8 mouse cellular contexts compared by ENCODE assay signal in genomic region chr5:118562206-118562605, GRCm38 (mm10). TPM values are rescaled to one million over a fixed set of nuclear protein-coding genes. Genes with fewer than 3 reads are reported as not detected.
DNase-seq lines count a peak whose midpoint lies in the region; ATAC-seq and TF ChIP-seq lines count a peak whose summit lies in the region.
"Had no signal": no experiment of that assay in that cellular context is flagged by ENCODE, and none has a peak within 500 bp of the region (broad histone marks: within the 10 kb centered on the region; RNA-seq: fewer than 3 reads in every experiment).

No protein-coding gene starts in this region.

- H3K27me3 ChIP-seq in megakaryocyte, embryonic 14.5 days (replicated peaks): no peaks in the 10 kb centered on the region
- H3K27me3 ChIP-seq in forebrain, embryonic 14.5 days (replicated peaks; ENCODE audit: control insufficient read depth, insufficient read depth, low read length): no peaks in the 10 kb centered on the region
- H3K27me3 ChIP-seq in liver, embryonic 11.5 days (replicated peaks; ENCODE audit: control insufficient read depth, insufficient read depth, low read length): no peaks in the 10 kb centered on the region
- no peaks in the 10 kb centered on the region for H3K27me3 ChIP-seq in stomach, postnatal 0 days (ENCODE audit: control insufficient read depth, insufficient read depth, low read length)

- peak overlapping the region; percentile 91 for H3K9ac ChIP-seq in forebrain, embryonic 14.5 days (ENCODE audit: low read length)
- H3K9ac ChIP-seq in liver, embryonic 11.5 days (ENCODE audit: low read depth, low read length): no peak overlapping the region; the same call in 1 of the 2 replicates
- H3K9ac ChIP-seq in stomach, postnatal 0 days (ENCODE audit: low read length): no peak overlapping the region

- peak overlapping the region; percentile 96 for H3K4me3 ChIP-seq in megakaryocyte, embryonic 14.5 days (replicated peaks)
- H3K4me3 ChIP-seq in forebrain, embryonic 14.5 days (ENCODE audit: low read depth, low read length): peak overlapping the region; percentile 84
- H3K4me3 ChIP-seq in liver, embryonic 11.5 days (ENCODE audit: low read depth, low read length): peak overlapping the region; percentile 89
- peak overlapping the region; percentile 74; the same call in 1 of the 2 replicates for H3K4me3 ChIP-seq in stomach, postnatal 0 days (ENCODE audit: low read depth, low read length)

- no peak for TF ChIP-seq EP300 in stomach, postnatal 0 days (optimal IDR thresholded peaks at IDR 0.05)

- DNase-seq in forebrain, embryonic 14.5 days (ENCODE audit: low spot score): peak; percentile 41
- DNase-seq in liver, embryonic 11.5 days (ENCODE audit: low spot score): no peak
- no peak for DNase-seq in stomach, postnatal 0 days (ENCODE audit: low spot score)
- DNase-seq in thymus, postnatal 0 days (ENCODE audit: low spot score): no peak
- no peak for DNase-seq in left cerebral cortex, postnatal 10 days (ENCODE audit: extremely low spot score in 1 of 2, low spot score in 2 of 2)
- DNase-seq: kidney, postnatal 36 days had no signal

- 40% methylated on average over 3 of the region's 3 CpGs for WGBS in forebrain, embryonic 14.5 days
- WGBS in liver, embryonic 11.5 days: 59% methylated on average over 3 of the region's 3 CpGs
- WGBS in stomach, postnatal 0 days: 64% methylated on average over 3 of the region's 3 CpGs

- no peak for ATAC-seq in megakaryocyte, adult 5-6 weeks (ENCODE audit: poor library complexity, severe bottlenecking)
- no peak for ATAC-seq in forebrain, embryonic 14.5 days
- no peak for ATAC-seq in liver, embryonic 11.5 days (replicated peaks; ENCODE audit: low FRiP score)
- no peak for ATAC-seq in stomach, postnatal 0 days (ENCODE audit: low FRiP score, low TSS enrichment)

- H3K36me3 ChIP-seq in megakaryocyte, embryonic 14.5 days (replicated peaks; ENCODE audit: low read length): peaks cover under 1% of the 10 kb centered on the region
- no peaks in the 10 kb centered on the region for H3K36me3 ChIP-seq in forebrain, embryonic 14.5 days (ENCODE audit: control insufficient read depth, insufficient read depth, low read length)
- no peaks in the 10 kb centered on the region for H3K36me3 ChIP-seq in liver, embryonic 11.5 days (ENCODE audit: control insufficient read depth, insufficient read depth, low read length)
- H3K36me3 ChIP-seq in stomach, postnatal 0 days (ENCODE audit: control insufficient read depth, insufficient read depth, low read length): no peaks in the 10 kb centered on the region

- H3K4me2 ChIP-seq in forebrain, embryonic 14.5 days (ENCODE audit: low read length): peak overlapping the region; percentile 72
- H3K4me2 ChIP-seq in liver, embryonic 11.5 days: peak overlapping the region; percentile 89
- H3K4me2 ChIP-seq in stomach, postnatal 0 days (replicated peaks; ENCODE audit: low read depth): peak overlapping the region; percentile 83

- H3K4me1 ChIP-seq in megakaryocyte, embryonic 14.5 days: peaks cover 67% of the 10 kb centered on the region
- H3K4me1 ChIP-seq in forebrain, embryonic 14.5 days (ENCODE audit: control insufficient read depth, insufficient read depth, low read length): peaks cover 43% of the 10 kb centered on the region
- H3K4me1 ChIP-seq in liver, embryonic 11.5 days (replicated peaks; ENCODE audit: control insufficient read depth, insufficient read depth, low read length): peaks cover 48% of the 10 kb centered on the region
- 0 out of 2 replicates have a peak, but pooled peaks cover under 1% of the 10 kb centered on the region for H3K4me1 ChIP-seq in stomach, postnatal 0 days (replicated peaks; ENCODE audit: control insufficient read depth, insufficient read depth)

- intact Hi-C loops in left cerebral cortex, postnatal 10 days (cut with DNase I): loop anchor here (5.0 to 10.0 kb wide), 3 partner anchors 93 to 290 kb away; no protein-coding TSS in a partner anchor

- H3K27ac ChIP-seq in forebrain, embryonic 14.5 days (ENCODE audit: low read depth, low read length): no peak overlapping the region
- no peak overlapping the region for H3K27ac ChIP-seq in liver, embryonic 11.5 days (ENCODE audit: low read depth, low read length)
- H3K27ac ChIP-seq in stomach, postnatal 0 days (replicated peaks): no peak overlapping the region

- H3K9me3 ChIP-seq in megakaryocyte, embryonic 14.5 days: no peaks in the 10 kb centered on the region
- H3K9me3 ChIP-seq in forebrain, embryonic 14.5 days (replicated peaks; ENCODE audit: control insufficient read depth, low read length): no peaks in the 10 kb centered on the region
- no peaks in the 10 kb centered on the region for H3K9me3 ChIP-seq in liver, embryonic 11.5 days (ENCODE audit: control insufficient read depth, low read length)
- no peaks in the 10 kb centered on the region for H3K9me3 ChIP-seq in stomach, postnatal 0 days (ENCODE audit: control insufficient read depth, low read length)

- no peak for TF ChIP-seq CTCF in stomach, postnatal 0 days (IDR thresholded peaks at IDR 0.05; ENCODE audit: low read depth)

RNA-seq across cellular contexts. Expression of gene Med13l, which starts 1.7 kb away (rescaled TPM):
- polyA plus RNA-seq in megakaryocyte, embryonic 14.5 days (2012; ENCODE audit: insufficient read depth, low replicate concordance): 3.6 and 10.3 TPM in 2 replicates
- 25.6 and 30.7 TPM in 2 replicates for total RNA-seq in megakaryocyte, adult 5-6 weeks (2015)
- total RNA-seq in megakaryocyte, adult 5-6 weeks (2017): 21.5 and 31.8 TPM in 2 replicates
- 14.6 and 18.9 TPM in 2 replicates for polyA plus RNA-seq in forebrain, embryonic 14.5 days (2014; fragmentation: Nextera tagmentation; extraction: Ambion mirVana)
- 11.3 and 13.7 TPM in 2 replicates for polyA plus RNA-seq in liver, embryonic 11.5 days (2014; fragmentation: Nextera tagmentation; extraction: Ambion mirVana)
- polyA plus RNA-seq in stomach, postnatal 0 days (2015; fragmentation: Nextera tagmentation; extraction: Ambion mirVana): 5.1 and 5.4 TPM in 2 replicates
- polyA plus RNA-seq in thymus, postnatal 0 days (2015; fragmentation: Nextera tagmentation; extraction: Ambion mirVana): 12.4 and 16.6 TPM in 2 replicates
- 10 to 100 TPM; 72.0 to 76.1 TPM for total RNA-seq in left cerebral cortex, postnatal 10 days (2021)
